Mouse (Mus musculus) cerebellum, postnatal 10 days (tissue): ENCODE data around the gene Mrpl33.

ENCODE experiments used
- DNase-seq, 2 experiments: peaks; one replicate each; pipeline ENCODE4 v3.0.0; 2021; ENCODE audit warnings: mixed read lengths in 2 of 2

Gene Mrpl33

DNA sequence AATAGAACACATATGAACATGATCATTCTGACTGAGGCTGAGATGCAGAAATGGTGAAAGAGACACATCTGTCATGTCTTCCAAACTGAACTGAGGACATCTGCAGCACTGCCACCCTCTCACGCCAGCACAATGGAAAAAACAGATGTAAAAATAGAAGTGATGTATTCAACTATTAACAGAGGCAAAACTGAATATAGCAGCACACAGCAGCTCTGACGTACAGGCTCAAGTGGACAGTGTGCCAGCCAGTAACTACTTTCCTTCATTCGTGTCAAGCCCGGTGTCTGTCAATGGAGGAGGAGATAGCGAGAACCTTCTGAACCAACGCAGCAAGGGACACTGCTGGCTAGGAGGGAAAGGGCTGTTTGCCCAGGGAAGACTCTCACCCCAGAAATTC, 48.1 kb downstream of the Mrpl33 start:
- no peak for DNase-seq

DNA sequence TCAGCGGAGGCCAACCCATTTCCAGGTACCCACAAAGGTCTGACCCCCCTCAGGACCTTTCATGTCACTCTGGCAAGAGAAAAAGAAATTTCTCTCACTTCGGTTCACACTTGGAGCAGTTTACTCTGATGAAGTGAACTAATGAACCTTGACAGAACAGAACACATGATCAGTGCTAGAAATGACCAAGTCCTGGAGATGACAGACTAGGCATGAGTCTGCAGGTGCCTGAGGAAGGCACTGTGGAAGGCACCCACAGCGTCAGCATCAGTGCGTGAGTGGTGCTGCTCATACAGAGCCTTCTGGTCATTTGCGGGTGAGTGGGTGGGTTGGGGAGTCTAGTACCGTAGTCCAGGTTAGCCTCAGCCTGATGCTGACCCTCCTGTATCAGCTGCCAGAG, 49.1 kb downstream of the Mrpl33 start:
- DNase-seq: no peak

DNA sequence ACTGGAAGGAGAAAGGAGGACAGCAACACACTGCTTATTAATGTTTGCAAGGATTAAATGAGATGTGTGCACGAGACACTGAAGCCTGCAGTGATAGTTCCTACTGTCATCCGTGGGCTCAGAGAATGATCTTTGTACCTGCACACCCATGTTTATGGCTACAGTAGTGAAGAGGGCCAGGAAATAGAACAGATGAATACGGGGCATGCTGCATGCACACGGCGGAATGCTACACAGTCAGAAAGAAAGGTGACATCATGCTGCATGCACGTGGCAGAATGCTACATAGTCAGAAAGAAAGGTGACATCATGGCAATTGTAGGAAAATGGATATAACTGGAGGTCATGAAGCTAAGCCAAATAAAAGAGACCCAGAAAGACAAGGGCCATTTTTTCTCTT, 49.8 kb downstream of the Mrpl33 start:
- DNase-seq: no peak

DNA sequence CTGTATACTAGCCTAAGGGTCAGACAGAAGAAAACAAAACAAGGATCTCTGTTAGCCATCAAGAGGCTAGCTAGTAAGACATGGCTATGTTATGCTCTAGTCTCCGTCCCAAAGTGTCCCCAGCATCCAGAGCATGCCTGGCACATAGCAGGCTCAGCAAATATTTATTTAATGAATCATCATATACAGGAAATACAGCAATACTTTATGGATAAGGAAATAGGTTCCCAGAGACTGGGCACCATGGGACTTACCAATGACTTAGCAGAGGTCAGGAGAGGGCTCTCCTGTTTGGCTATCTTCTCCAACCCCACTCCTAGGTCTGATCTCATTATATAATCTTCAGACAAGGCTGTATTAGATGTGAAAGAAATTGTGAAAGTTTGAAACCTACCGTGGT, 50.6 kb downstream of the Mrpl33 start:
- no peak for DNase-seq

DNA sequence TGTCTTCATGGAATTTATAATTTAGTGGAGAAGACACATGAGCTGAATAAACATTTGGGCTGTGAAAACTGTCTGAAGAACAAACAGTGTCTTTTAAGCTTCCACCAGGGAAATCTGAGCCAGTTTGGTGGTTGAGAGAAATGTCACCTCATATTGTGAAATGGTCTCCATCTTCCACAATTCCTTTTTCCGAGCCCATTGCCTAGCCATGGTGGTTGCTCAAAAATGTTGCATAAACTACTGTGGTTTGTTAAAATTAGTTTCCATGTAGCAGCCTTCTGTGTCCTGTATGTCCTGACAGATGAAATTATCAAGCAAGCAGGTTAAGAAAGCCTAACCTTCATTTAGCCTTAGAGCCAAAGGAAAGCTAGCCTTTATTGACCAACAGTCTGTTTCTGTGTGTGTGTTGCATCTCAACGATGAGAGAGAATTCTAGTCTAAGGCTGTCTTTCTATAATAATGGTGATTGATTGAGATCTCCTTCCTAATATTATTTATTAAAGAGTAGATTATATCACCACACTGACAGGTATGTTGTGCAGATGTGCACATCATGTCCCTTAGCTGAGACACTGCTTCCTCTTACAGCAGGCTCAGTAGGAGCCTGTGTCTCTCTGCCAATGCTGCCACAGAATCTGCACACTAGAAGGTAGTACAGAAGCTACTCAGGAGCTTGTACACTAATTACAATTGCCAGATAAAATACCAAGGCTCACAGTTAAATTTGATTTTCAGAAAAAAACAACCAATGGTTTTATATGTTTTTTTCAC, 54.0 kb downstream of the Mrpl33 start:
- DNase-seq: no peak

DNA sequence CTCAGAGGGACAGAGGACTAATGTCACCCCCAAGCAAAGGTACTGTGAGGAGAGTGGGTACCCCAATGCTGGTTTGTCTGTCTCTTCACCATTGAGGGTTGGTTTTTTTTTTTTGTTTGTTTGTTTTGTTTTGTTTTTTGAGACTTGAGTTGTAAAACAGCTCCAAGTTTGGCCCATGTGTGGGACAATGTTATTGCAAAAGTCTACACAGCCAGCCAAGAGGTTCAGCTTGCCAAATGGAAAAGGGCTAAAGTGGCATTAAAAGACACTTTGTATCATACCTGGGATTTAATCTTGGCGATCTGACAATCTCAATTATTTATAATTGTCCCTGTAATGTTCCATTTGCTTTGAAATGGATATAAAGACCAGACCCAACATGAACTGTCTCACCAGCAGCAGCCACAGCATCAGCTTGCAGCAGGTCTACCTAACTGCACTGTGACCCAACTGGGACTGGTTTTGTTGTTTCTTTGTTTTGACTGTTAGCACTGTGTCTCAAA, 59.0 kb downstream of the Mrpl33 start:
- DNase-seq: no peak

DNA sequence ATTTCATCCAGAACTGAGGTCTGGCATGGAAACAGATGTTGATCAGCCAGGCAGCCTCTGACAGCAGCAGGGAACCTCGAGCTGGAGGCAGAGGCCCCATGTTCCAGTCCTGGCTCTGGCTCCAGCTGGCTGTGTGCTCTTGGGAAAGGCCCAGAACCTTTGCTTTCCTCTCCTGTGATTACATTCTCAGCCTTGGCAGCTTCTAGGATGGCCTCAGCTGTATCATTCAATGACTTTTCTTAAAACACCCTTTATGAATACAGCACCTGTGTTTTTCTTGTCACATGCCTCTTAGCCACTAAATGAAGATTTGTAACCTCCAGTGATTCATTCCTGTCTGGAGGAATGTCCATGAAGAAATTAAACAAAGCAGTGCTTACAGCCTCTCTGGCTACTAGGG, 69.4 kb downstream of the Mrpl33 start:
- peak; percentile 9 to 39 for DNase-seq

DNA sequence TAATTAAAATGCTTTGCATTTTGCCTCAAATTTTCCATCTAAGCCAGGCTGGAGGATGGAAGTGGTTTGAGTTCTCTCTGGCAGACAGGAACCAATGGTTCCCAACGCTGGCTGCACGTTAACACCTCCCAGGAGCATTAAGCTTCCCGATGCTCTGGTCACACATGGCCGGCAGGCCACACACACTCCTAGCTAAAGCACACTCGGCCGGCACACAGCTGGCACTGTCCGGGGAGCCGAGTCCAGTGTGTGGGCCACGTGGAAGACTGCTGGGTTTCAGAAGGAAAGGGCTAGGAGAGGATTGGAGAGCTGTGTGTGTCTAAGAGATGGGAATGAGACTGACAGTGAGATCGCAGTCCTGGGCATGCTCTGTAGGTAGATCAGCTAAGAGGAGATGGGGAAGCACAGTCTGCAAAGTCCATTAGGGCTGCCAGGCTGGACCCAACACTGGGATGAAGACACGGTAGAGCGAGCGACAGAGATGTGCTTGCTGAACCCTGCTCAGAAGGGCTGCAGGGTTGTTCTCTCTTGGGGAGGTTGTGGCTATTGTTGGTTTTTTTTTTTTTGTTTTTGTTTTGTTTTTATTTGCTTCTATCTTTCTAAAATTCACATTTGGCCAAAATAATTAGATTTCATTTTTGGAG, 71.7 kb downstream of the Mrpl33 start:
- DNase-seq: no peak

DNA sequence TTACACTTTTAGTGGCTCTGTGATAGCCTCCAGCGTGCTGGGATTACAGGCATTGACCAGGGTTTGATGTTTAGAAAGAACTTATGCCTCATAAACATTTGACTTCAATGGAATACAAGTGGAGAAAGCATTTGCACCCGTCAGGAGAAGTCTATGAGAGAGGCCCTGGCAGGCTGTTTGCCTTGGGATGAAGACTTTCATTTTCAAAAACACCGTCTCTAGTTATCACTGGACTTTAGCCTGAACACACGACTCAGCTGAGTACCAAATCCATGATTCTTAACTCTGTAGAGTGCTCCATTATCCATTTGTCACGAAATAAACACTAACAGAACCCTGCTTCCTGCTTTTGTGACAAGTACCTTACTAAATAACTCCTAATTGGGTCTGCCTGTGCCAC, 73.2 kb downstream of the Mrpl33 start:
- DNase-seq: no peak

DNA sequence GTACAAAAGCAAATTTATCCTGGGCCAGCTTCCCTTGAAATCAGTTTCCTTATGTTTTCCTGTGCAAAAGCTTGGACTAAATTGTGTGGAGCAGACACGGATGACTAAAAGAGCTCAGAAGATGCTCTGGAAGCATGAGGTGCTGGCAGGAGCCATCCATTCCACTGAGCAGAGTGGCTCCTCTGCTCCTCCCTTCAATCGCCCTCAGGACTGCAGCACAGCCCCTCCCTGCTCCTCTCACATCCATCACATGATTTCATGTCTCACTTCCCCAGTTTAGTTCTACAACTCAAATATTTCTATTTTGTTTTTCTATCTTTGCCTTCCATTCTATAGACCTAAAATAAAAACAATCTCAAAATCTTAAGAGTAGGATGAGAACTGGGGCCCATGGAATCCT, 74.4 kb downstream of the Mrpl33 start:
- DNase-seq: no peak

DNA sequence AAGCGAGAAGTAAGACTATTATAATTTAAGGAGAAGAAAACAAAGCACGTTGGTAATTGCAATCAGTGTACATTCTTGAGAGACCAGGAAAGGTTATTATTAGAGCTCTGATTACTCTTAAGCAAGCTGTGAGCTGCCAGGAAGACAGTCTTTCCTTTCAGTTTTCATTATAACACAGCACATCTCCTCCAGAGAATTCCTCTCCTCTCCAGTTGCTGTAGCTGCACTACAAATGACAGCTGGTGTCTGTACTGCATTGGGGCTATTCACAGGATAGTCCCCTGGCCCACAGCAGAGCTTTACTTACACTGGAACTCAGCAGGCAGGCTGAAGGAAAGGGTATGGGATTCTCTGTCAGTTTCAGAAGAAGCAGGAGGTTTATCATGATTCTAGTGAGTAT, 76.7 kb downstream of the Mrpl33 start:
- no peak for DNase-seq

DNA sequence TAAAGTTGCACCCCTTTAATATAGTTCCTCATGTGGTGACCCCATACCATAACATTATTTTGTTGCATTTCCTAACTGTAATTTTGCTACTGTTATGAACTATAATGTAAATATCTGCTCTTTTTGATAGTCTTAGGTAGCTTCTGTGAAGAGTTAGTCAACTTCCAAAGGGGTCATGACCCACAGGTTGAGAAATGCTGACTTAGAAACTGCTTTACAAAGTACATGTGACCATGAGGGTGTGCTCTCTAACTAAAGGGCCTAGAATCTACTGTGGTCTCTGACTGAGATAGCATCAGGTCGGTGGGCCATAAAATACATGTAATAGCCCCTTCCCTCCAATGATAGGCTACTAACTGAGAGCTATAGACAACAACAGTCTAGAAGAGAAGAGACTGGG, 81.3 kb downstream of the Mrpl33 start:
- no peak for DNase-seq

DNA sequence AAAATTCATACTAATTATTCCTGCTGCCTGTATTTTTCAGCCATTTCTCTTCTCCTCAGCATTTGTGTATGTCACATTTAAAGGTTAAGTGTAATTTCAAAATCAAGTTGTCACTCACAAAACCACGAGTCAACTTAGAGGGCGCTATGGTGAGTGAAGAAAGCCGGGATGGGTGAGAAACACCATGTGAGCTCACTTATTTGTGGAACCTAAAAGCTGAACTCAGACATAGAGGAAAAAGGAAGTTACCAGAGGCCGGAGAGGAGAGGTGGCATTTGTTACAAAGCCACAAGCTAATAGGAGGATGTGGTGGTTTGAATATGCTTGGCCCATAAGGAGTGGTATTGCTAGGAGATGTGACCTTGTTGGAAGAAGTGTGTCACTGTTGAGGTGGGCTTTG, 83.4 kb downstream of the Mrpl33 start:
- no peak for DNase-seq

DNA sequence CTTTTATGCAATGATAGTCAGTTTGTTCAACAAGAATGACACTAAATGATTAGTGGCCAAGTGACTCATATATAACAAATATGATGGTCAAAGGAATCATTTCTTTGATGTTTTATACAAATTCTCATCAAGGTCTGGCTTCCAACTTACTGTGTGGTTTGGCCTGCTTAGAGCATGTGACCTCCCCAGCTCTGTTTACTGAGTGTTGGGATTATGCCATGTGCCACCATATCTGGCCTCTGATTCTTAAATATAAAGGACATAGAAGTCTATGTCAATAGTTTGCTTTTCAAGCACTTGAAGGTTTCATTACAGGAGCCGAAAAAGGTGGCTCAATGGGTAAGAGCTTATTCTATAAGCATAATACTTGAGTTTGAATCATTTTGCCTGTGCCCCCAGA, 85.6 kb downstream of the Mrpl33 start:
- no peak for DNase-seq

DNA sequence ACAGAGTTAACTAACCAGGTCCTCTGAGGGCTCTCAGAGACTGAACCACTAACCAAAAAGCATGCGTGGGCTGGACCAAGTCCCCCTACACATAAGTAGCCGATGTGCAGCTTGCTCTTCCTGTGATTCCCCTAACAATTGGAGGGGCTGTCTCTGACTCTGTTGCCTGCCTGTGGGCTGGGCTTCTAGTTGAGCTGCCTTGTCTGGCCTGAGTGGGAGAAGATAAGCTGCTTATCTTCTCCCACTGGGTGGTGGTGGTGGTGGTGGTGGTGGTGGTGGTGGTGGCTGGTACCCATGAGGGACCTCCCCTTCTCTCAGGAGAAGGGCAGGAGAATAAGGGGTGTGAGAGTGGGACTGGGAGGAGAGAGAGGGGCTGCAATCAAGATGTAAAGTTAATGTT, 89.3 kb downstream of the Mrpl33 start:
- no peak for DNase-seq

DNA sequence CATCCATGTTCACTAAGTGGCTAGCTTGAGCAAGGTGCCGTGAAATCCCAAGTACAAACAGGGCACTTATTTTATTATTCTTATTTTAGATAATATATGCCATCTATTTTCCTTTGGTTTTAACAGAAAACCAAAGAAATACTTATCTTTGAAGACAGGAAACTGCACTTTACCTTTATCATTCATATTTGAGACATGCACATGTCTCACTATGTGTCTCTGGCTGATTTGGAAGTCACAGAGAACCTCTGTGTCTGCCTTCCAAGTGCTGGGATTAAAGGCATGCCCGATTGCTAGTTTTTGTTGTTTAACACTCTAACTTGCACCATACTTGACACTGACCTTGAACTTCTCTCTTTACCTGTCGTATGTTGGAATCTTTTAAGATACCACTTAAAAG, 91.2 kb downstream of the Mrpl33 start:
- DNase-seq: no peak

DNA sequence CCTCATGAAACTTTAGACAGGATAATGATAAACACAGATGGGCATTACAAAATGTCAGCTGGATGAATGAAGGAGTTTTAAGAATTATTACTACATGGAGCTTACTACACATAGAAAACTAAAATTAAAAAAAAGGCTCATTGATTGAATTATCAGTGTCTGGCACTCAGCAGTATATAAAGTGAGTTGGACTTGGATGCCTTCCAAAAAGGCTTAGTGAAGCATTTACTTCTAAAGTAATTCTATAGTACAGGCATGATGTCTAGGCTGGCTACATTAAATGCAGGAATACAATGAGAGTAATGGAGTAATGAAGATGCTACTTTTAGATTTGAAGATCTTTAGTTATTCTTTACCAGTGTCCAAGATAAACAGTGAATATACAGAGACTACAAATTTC, 96.5 kb downstream of the Mrpl33 start:
- no peak for DNase-seq

DNA sequence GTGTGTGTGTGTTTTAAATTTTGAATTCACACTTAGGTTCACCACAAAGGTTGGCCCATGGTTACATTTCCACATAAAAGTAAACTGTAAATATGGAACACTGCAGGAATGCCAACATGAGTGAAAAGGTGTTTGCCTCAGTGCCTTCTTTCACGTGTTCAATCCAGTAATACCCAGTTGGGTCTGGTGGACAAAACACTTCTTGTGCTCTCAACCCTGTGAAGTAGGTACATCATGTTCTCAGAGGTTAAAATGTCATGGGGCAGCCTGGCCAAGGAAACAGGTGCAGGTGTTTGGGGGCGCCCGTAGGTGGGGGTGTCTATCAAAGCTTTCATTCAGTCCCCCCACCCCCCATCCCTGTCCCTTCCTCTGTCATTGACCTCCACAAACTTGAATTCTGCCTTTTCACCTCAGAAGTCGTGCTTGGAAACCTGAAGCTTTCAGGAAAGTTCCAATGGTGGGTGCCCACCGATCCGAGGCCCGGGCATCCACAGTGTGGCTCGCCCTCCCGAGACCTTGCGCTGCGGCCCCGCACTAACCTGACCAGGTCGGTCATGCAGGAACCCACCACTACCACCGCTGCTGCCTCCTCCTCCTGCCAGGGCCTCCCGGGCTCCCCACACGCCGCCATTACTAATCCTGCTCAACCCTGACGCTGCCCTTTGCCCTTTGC, 100.4 kb downstream of the Mrpl33 start, which contains the start of gene Rbks:
Gene Rbks, minus strand, starts transcription at position 657 of the 673 bp plus-strand sequence.
- no peak for DNase-seq

DNA sequence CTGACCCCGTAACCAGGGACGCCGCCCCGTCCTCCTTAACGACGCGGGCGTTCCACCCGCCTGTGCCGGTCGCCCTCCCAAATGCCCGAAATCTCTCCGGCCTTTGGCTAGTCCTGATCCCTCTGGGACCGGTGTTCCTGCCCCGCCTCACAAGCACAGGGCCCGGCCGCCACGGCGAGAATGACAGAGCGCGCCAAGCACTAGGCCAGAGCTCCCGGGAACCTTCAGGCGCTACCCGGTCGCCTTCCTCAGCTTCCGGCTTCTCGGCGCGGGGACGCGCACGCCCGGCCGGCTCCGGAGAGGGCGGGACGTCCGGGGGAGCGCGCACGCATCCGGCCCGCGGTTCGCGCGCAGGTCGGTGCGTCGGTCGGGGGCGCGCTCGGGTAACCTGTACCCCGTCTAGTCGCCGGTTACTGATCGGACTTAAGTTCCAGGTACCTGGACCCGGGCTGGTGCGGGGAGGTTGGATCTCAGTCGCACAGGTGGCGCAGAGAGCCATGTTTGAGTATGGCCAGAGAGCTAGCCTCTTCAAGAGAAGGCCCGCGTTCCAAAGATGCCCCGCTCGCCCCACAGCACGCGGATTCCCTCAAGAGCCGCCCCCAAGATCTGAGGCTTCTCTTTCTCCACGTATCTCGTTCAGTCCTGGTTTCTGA, 101.0 kb downstream of the Mrpl33 start, which contains the start of gene Babam2:
Gene Babam2, plus strand, starts transcription at position 41 of the 653 bp plus-strand sequence.
- peak; percentile 95 to 97 for DNase-seq

DNA sequence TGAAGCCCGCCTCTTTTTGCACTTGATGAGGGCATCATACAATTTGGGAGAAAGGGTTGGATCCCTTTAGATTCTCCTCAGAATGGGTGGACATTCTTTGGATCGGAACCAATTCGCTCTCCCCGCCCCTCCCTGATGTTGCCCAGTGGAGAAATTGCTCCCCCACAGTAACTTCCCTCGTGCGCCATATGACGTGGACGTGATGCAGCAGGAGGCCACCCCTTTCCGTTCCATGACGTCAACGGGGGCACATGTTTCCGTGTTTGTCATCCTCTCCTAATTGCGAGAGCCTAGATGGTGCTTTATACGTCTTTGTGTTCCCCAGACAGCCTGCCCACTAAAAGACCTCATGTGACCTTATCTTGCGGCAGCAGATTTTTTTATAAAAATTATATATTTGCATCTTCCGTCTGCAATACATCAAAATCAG, 101.6 kb downstream of the Mrpl33 start:
- peak; percentile 90 to 92 for DNase-seq

DNA sequence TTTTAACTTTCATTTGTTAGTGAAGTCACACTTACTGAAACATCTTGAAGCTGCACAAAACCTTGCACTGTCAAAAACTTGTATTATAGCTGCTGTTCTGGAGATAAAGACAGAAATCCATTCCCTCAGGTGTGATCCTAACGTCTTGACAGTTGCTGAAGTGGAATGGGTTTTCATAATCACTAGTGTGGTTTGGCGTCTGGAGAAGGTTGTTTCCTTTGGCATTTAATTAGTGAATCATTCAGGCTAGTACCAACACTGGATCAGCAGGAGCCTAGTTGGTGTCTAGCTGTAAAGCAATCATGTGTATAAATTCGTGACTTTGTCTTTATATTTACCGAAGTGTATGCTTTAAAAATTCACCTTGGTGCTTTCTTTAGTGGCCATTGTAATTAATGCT, 102.2 kb downstream of the Mrpl33 start:
- DNase-seq: peak in 1 of 2 experiments; percentile 15

DNA sequence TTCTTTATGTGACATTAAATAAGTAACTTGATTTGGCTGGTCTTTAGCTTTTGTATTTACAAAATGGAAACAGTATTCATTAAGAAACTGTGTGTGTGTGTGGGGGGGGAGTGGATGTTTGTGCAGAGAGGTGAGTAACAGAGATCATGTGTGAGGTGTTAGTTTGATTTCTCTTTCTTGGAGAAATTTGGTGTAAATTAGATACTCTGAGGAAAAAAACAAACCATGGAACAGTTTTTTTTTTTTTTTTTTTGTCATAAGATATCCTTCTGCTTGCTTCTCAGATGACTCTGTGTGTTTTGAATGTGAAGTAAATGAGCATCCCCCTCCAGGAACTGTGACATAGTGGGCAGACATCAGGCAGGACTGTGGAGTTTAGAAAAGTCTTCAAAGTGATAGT, 102.7 kb downstream of the Mrpl33 start:
- DNase-seq: no peak

DNA sequence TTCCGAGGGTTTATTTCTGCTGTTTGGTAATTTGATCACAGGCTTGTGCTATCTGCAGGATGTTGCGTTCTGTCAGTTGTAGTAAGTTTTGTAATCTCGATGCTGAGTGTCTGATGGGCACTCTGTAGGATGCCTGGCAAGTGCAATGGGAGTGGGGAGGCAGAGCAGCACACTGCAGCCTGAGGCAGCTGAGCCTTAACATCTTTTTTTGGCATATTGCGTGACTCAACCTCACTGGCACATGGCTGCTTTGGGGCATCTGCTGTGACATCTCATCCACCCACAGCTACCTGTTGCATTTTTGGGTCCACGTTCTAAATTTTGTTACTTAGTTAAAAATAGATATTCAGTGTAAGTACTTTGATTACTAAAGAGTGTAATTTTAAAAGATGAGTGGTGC, 108.2 kb downstream of the Mrpl33 start:
- no peak for DNase-seq
